Mouse (Mus musculus) heart, adult 2 months (tissue): Measurements from ENCODE around the gene Mc1r. TPM values are rescaled to one million over a fixed set of nuclear protein-coding genes. Genes with fewer than 3 reads are reported as not detected.

Source experiments
- DNase-seq, 2 experiments: peaks; one replicate each; pipeline ENCODE4 v3.0.0; 2021
- H3K27ac ChIP-seq: fragments of 200-600 bp; 2 replicates; pipeline ENCODE4 v1.8.1; 2022
- H3K27me3 ChIP-seq: fragments of 200-500 bp; 2 replicates; pipeline ENCODE4 v1.6.1; 2012; ENCODE audit warnings: mild to moderate bottlenecking, low read length, inconsistent platforms, mixed read lengths; ENCODE audit not compliant: control insufficient read depth, insufficient read depth
- H3K36me3 ChIP-seq: fragments of 200-500 bp; 2 replicates; pipeline ENCODE4 v1.6.1; 2012; ENCODE audit warnings: low read length, inconsistent platforms; ENCODE audit not compliant: control insufficient read depth, insufficient read depth
- H3K4me1 ChIP-seq: fragments of 200-500 bp; 2 replicates; pipeline ENCODE4 v1.6.1; 2011; ENCODE audit warnings: low read length; ENCODE audit not compliant: control insufficient read depth, insufficient read depth
- H3K4me3 ChIP-seq: fragments of 200-600 bp; 2 replicates; pipeline ENCODE4 v1.8.1; 2022
- H3K79me2 ChIP-seq: fragments of 200-500 bp; replicated peaks from 2 replicates; pipeline ENCODE4 v1.6.1; 2012; ENCODE audit warnings: mild to moderate bottlenecking, inconsistent platforms, low read length, moderate library complexity, mixed read lengths; ENCODE audit not compliant: control insufficient read depth, insufficient read depth
- H3K9ac ChIP-seq: fragments of 200-500 bp; 2 replicates; pipeline ENCODE4 v1.6.1; 2012; ENCODE audit warnings: low read depth, mild to moderate bottlenecking, control low read depth, inconsistent platforms, low read length, mixed read lengths
- CTCF ChIP-seq: fragments of 200-600 bp; IDR thresholded peaks from 2 replicates; pipeline ENCODE4 v1.8.1; 2022; ENCODE audit warnings: antibody characterized with exemption, mild to moderate bottlenecking, moderate library complexity
- EP300 ChIP-seq: fragments of 200-500 bp; IDR thresholded peaks from 2 replicates; pipeline ENCODE4 v1.6.1; 2011; ENCODE audit warnings: low read depth, low read length, control low read depth; ENCODE audit not compliant: insufficient read depth
- POLR2A ChIP-seq: fragments of 200-500 bp; IDR thresholded peaks from 2 replicates; pipeline ENCODE4 v1.6.1; 2011; ENCODE audit warnings: mild to moderate bottlenecking, low read depth, low read length, control low read depth; ENCODE audit not compliant: insufficient read depth
- WGBS: fragments of 180-500 bp; shearing (Covaris S2); methylation state at CpG from one replicate; pipeline ENCODE4 v1.1.7; 2018; 5-methylcytosine and 5-hydroxymethylcytosine counted together
- intact Hi-C: fragments of 180-260 bp; cut with DNase I; formaldehyde crosslinking; loops from one replicate; pipeline ENCODE4 v1.15.1; 2025
- polyA plus RNA-seq: library from polyadenylated mRNA; depleted of rRNA; stranded (reverse); fragments of >200 nt; gene quantifications from 2 replicates; pipeline ENCODE4 v1.2.3, GENCODE M21; 2012
- total RNA-seq, 2 experiments: library from RNA; stranded (reverse); gene quantifications; 2 replicates each; pipeline ENCODE4 v1.2.3; 2021

The Mc1r gene
- total and polyA plus RNA-seq, 3 experiments = not detected

DNA sequence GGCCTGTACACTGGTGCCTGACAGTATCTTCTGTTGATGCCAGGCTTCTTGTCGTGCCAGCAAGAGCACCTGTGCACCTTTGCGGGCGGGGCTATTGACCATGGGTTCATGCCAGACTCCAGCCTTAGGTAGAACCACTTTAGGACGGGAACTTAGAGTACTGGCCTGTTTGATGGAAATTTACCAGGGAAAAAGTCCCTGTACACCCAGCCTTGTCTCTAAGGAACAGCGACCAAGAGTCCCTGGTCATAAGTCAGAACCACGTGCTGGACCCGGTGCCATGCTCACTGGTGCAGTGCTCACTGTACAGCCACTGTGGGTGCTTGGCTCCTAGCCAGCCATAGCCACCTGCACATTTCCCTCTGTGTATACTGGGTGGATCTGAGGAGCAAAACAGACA, 17.9 kb upstream of the Mc1r start:
- WGBS = 95% methylated on average over 7 of the region's 7 CpGs
- no peaks in the 10 kb centered on the region for H3K27me3 ChIP-seq
- intact Hi-C loops = no loop called here

DNA sequence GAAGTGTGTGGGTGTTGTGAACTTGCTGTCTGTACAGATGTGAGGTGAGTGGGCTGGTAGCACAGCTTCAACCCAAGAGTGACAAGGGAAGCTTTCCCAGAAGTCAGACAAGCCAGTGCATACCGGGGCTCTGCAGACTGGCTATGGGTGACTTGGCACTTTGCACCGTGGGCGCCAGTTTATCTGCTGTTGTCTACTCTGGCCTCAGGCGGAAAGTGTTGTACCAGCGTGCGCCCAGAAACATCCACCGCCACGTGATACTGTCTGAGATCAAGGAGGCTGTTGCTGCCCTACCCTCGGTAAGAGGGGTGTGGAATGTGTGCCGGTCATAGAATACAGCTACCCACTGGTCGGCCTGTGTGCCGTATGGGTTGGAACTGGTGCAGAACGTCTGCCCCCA, 8.6 kb upstream of the Mc1r start:
- Histone ChIP-seq H3K79me2 (no peaks in the 10 kb centered on the region), H3K27me3 (no peaks in the 10 kb centered on the region), H3K9ac (no peak overlapping the region), H3K4me1 (no peaks in the 10 kb centered on the region), H3K36me3 (no peaks in the 10 kb centered on the region), H3K4me3 (no peak overlapping the region), H3K27ac (no peak overlapping the region)
- 74% methylated on average over 13 of the region's 13 CpGs for WGBS
- DNase-seq = peak in 1 of 2 experiments; percentile 40
- intact Hi-C loops = no loop called here
- TF ChIP-seq POLR2A (no peak), CTCF (no peak), EP300 (no peak)

More for the DNA sequence above, 17.9 kb upstream of the Mc1r start:
- Histone ChIP-seq H3K4me1 (no peaks in the 10 kb centered on the region), H3K4me3 (no peak overlapping the region), H3K36me3 (no peaks in the 10 kb centered on the region), H3K27ac (no peak overlapping the region), H3K79me2 (no peaks in the 10 kb centered on the region), H3K9ac (no peak overlapping the region)
- no peak for TF ChIP-seq CTCF
- no peak for TF ChIP-seq EP300
- TF ChIP-seq POLR2A = no peak
- DNase-seq = no peak

GRCm38 (mm10) chr8:123401936-123402335, 5.0 kb upstream of the Mc1r start:
- no peak for DNase-seq
- Histone ChIP-seq H3K27me3 (no peaks in the 10 kb centered on the region), H3K4me1 (no peaks in the 10 kb centered on the region), H3K79me2 (no peaks in the 10 kb centered on the region), H3K4me3 (no peak overlapping the region), H3K9ac (no peak overlapping the region), H3K36me3 (no peaks in the 10 kb centered on the region), H3K27ac (no peak overlapping the region)
- intact Hi-C loops = no loop called here
- no peak for TF ChIP-seq POLR2A
- TF ChIP-seq CTCF = no peak
- no peak for TF ChIP-seq EP300
- WGBS = 93% methylated on average over 9 of the region's 9 CpGs

DNA sequence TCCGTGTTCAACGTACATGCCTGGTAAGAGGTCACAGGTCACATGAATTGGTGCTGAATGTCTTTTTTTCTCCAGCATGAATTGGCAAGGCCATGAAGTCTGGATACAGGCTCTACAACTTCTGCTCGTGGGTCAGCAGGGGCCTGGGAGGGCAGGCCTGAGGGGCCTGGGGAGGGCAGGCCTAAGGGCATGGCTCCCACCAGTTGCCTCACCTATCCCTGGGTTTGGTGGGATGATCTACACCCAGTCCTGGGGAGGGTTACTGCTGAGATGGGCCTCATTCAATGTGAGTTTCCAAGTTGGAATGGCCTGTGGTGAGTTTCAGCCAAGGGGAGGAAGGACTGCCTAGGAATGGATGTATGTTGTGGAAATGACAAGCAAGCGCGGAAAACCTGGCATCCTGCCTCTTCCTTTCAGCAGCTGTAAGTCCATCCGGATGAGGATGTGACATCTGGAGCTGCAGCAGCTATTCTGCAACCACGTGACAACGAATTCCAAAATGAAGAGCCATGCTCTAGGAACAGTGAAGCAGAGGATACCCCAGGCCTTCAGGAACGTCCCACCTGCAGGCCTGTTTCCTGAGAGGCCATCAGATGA, 4.1 kb upstream of the Mc1r start:
- no peaks in the 10 kb centered on the region for H3K36me3 ChIP-seq
- intact Hi-C loops = no loop called here
- H3K4me1 ChIP-seq = no peaks in the 10 kb centered on the region

GRCm38 (mm10) chr8:123404521-123404920, 2.4 kb upstream of the Mc1r start:
- intact Hi-C loops = no loop called here
- no peak overlapping the region for H3K27ac ChIP-seq
- no peak for DNase-seq
- no peak for TF ChIP-seq CTCF
- no peak for TF ChIP-seq EP300
- TF ChIP-seq POLR2A = no peak
- H3K79me2 ChIP-seq = no peaks in the 10 kb centered on the region
- no peaks in the 10 kb centered on the region for H3K36me3 ChIP-seq
- 49% methylated on average over 8 of the region's 8 CpGs for WGBS
- no peak overlapping the region for H3K9ac ChIP-seq
- no peak overlapping the region for H3K4me3 ChIP-seq
- H3K4me1 ChIP-seq = no peaks in the 10 kb centered on the region
- no peaks in the 10 kb centered on the region for H3K27me3 ChIP-seq

More for the DNA sequence above, 4.1 kb upstream of the Mc1r start:
- no peak overlapping the region for H3K9ac ChIP-seq
- H3K4me3 ChIP-seq = no peak overlapping the region
- H3K27me3 ChIP-seq = no peaks in the 10 kb centered on the region
- H3K79me2 ChIP-seq = no peaks in the 10 kb centered on the region
- no peak for DNase-seq
- no peak overlapping the region for H3K27ac ChIP-seq
- TF ChIP-seq EP300 (no peak), POLR2A (no peak), CTCF (no peak)
- WGBS = 49% methylated on average over 9 of the region's 9 CpGs

GRCm38 (mm10) chr8:123407612-123408011, 705 bp downstream of the Mc1r start:
- TF ChIP-seq POLR2A (no peak), CTCF (no peak), EP300 (no peak)
- 83% methylated on average over 13 of the region's 13 CpGs for WGBS
- Histone ChIP-seq H3K4me3 (no peak overlapping the region), H3K27me3 (peaks cover 8% of the 10 kb centered on the region; the same call in 1 of the 2 replicates), H3K9ac (no peak overlapping the region), H3K36me3 (no peaks in the 10 kb centered on the region), H3K4me1 (no peaks in the 10 kb centered on the region; the same call in 1 of the 2 replicates), H3K79me2 (no peaks in the 10 kb centered on the region), H3K27ac (no peak overlapping the region)
- peak in 1 of 2 experiments; percentile 1 for DNase-seq
- intact Hi-C loops = no loop called here
